ENCODE assay signal across 14 mouse cellular contexts in genomic region chr4:48321276-48321675, GRCm38 (mm10). TPM values are rescaled to one million over a fixed set of nuclear protein-coding genes. Genes with fewer than 3 reads are reported as not detected.
A peak's percentile ranks its signal among the peaks of the same experiment; 100 is the strongest.
DNase-seq lines count a peak whose midpoint lies in the region; ATAC-seq lines count a peak whose summit lies in the region.
"Had no signal": no experiment of that assay in that cellular context is flagged by ENCODE, and none has a peak within 500 bp of the region (broad histone marks: within the 10 kb centered on the region; RNA-seq: fewer than 3 reads in every experiment).

No protein-coding gene starts in this region.

- DNase-seq in cerebellum, postnatal 14 days: peak; percentile 7
- no peak for DNase-seq in cerebellum, adult 11-12 months
- peak; percentile 5 for DNase-seq in kidney, adult 9 months
- DNase-seq in kidney, adult 11 months: no peak
- peak; percentile 3 for DNase-seq in lung, postnatal 14 days
- DNase-seq in lung, postnatal 4 days: no peak
- peak; percentile 54 for DNase-seq in embryonic facial prominence, embryonic 14.5 days (ENCODE audit: low spot score)
- DNase-seq: heart, adult 11 months; heart, postnatal 14 days; right cerebral cortex, postnatal 25 days; thymus, adult 2 months had no signal

- WGBS in embryonic facial prominence, embryonic 14.5 days: 66% methylated on average over 1 of the region's 1 CpGs

- H3K4me3 ChIP-seq in embryonic facial prominence, embryonic 14.5 days (ENCODE audit: low read depth, low read length): no peak overlapping the region
- H3K4me3 ChIP-seq: midbrain, embryonic 10.5 days had no signal

- H3K27me3 ChIP-seq in embryonic facial prominence, embryonic 14.5 days (replicated peaks; ENCODE audit: control insufficient read depth, insufficient read depth, low read length): no peaks in the 10 kb centered on the region

- H3K36me3 ChIP-seq in embryonic facial prominence, embryonic 14.5 days (ENCODE audit: control insufficient read depth, insufficient read depth, low read length): no peaks in the 10 kb centered on the region
- H3K36me3 ChIP-seq: G1E; midbrain, embryonic 10.5 days had no signal

- no peak for ATAC-seq in embryonic facial prominence, embryonic 14.5 days (ENCODE audit: low read depth)
- ATAC-seq in monocyte, adult 5-6 weeks (replicated peaks; ENCODE audit: insufficient number of reproducible peaks, low FRiP score, low TSS enrichment, poor library complexity, severe bottlenecking): no peak

- no peaks in the 10 kb centered on the region for H3K9me3 ChIP-seq in embryonic facial prominence, embryonic 14.5 days (ENCODE audit: control insufficient read depth, low read length)
- H3K9me3 ChIP-seq: G1E; midbrain, embryonic 10.5 days had no signal

- no peak overlapping the region for H3K9ac ChIP-seq in embryonic facial prominence, embryonic 14.5 days (ENCODE audit: low read depth, low read length)

- H3K4me1 ChIP-seq in embryonic facial prominence, embryonic 14.5 days (ENCODE audit: control insufficient read depth, insufficient read depth, low read length): peaks cover 4% of the 10 kb centered on the region; the same call in 1 of the 2 replicates

- H3K27ac ChIP-seq in embryonic facial prominence, embryonic 14.5 days (replicated peaks; ENCODE audit: low read depth, low read length): no peak overlapping the region
- H3K27ac ChIP-seq: midbrain, embryonic 10.5 days had no signal

- no peak overlapping the region for H3K4me2 ChIP-seq in embryonic facial prominence, embryonic 14.5 days (ENCODE audit: low read depth, low read length)

RNA-seq across cellular contexts. Expression of gene Invs, which starts 41.7 kb away (rescaled TPM):
- polyA plus RNA-seq in embryonic facial prominence, embryonic 14.5 days (2014; fragmentation: Nextera tagmentation; extraction: Ambion mirVana): 5.8 and 9.0 TPM in 2 replicates
- total RNA-seq in monocyte, adult 5-6 weeks (2017): 4.6 to 11.1 TPM (median 8.0 TPM) in 3 replicates

RNA-seq across cellular contexts. Expression of gene Erp44, which starts 41.9 kb away (rescaled TPM):
- polyA plus RNA-seq in embryonic facial prominence, embryonic 14.5 days (2014; fragmentation: Nextera tagmentation; extraction: Ambion mirVana): 82.0 and 84.1 TPM in 2 replicates
- total RNA-seq in monocyte, adult 5-6 weeks (2017): 63.4 to 88.5 TPM (median 75.0 TPM) in 3 replicates

Comparison
In these comparisons a context has a peak if more than half of its experiments do, and no peak if none do; other contexts are left out.
1. DNase-seq: peak in cerebellum, postnatal 14 days (2 of 2), kidney, adult 9 months (single experiment), lung, postnatal 14 days (single experiment) and embryonic facial prominence, embryonic 14.5 days (single experiment); none in cerebellum, adult 11-12 months (single experiment), kidney, adult 11 months (single experiment) and lung, postnatal 4 days (0 of 2).